Mouse (Mus musculus) cerebellum, adult 2 months (tissue): ENCODE results near the gene Adam17. TPM values are rescaled to one million over a fixed set of nuclear protein-coding genes. Genes with fewer than 3 reads are reported as not detected.

ENCODE experiments used
- DNase-seq, 2 experiments: peaks; one replicate each; pipeline ENCODE4 v3.0.0; 2021
- H3K27ac ChIP-seq: fragments of 200-500 bp; 2 replicates; pipeline ENCODE4 v1.5.1; 2012; ENCODE audit warnings: low read length, control low read depth, inconsistent platforms; ENCODE audit not compliant: insufficient read depth
- H3K27me3 ChIP-seq: fragments of 200-500 bp; 2 replicates; pipeline ENCODE4 v1.6.1; 2012; ENCODE audit warnings: inconsistent platforms, mild to moderate bottlenecking, low read length, moderate library complexity; ENCODE audit not compliant: control insufficient read depth, insufficient read depth
- H3K4me1 ChIP-seq: fragments of 200-500 bp; 2 replicates; pipeline ENCODE4 v1.6.1; 2011; ENCODE audit warnings: low read length; ENCODE audit not compliant: control insufficient read depth, insufficient read depth
- H3K4me3 ChIP-seq: fragments of 200-500 bp; replicated peaks from 2 replicates; pipeline ENCODE3; 2011; ENCODE audit warnings: mild to moderate bottlenecking, low read depth, low read length, control low read depth; ENCODE audit not compliant: insufficient read depth
- CTCF ChIP-seq: fragments of 200-500 bp; IDR thresholded peaks from 2 replicates; pipeline ENCODE4 v1.5.1; 2011; ENCODE audit warnings: low read depth, mild to moderate bottlenecking, control low read depth, low read length, moderate library complexity, borderline replicate concordance; ENCODE audit not compliant: insufficient read depth
- POLR2A ChIP-seq: fragments of 200-500 bp; IDR thresholded peaks from 2 replicates; pipeline ENCODE4 v1.6.1; 2011; ENCODE audit warnings: low read length, control low read depth, borderline replicate concordance; ENCODE audit not compliant: insufficient read depth
- WGBS: fragments of 180-500 bp; shearing (Covaris S2); methylation state at CpG from one replicate; pipeline ENCODE4 v1.1.7; 2018; 5-methylcytosine and 5-hydroxymethylcytosine counted together
- polyA plus RNA-seq: library from polyadenylated mRNA; depleted of rRNA; stranded (reverse); fragments of >200 nt; gene quantifications from 2 replicates; pipeline ENCODE4 v1.2.3, GENCODE M21; 2012

Adam17 gene
- polyA plus RNA-seq, 1 experiment: 19.0 TPM

- peak in 1 of 2 experiments; percentile 24 for DNase-seq
- WGBS: 21% methylated on average over 7 of the region's 7 CpGs
- peak overlapping the region; percentile 22 for H3K4me3 ChIP-seq
- H3K27ac ChIP-seq: no peak overlapping the region
- no peaks in the 10 kb centered on the region for H3K27me3 ChIP-seq
- no peaks in the 10 kb centered on the region for H3K4me1 ChIP-seq
- TF ChIP-seq POLR2A: no peak
- no peak for TF ChIP-seq CTCF
Measured at GRCm38 (mm10) chr12:21316869-21317265, 56.6 kb downstream of the Adam17 start.

- H3K4me3 ChIP-seq: peak within 1 kb of the TSS; percentile 71
- 2% methylated on average over 59 of the region's 59 CpGs for WGBS
- DNase-seq: peak; percentile 85 to 87
- TF ChIP-seq POLR2A: peak; percentile 82; the same call in 1 of the 2 replicates
- TF ChIP-seq CTCF: no peak
- H3K27me3 ChIP-seq: no peaks in the 10 kb centered on the region
- peak within 1 kb of the TSS; percentile 37 for H3K27ac ChIP-seq
- H3K4me1 ChIP-seq: no peaks in the 10 kb centered on the region
Measured at GRCm38 (mm10) chr12:21315923-21316868, 57.2 kb downstream of the Adam17 start, which contains the start of gene Iah1. TSS of gene Iah1 (plus strand) at chr12:21316389.

DNA sequence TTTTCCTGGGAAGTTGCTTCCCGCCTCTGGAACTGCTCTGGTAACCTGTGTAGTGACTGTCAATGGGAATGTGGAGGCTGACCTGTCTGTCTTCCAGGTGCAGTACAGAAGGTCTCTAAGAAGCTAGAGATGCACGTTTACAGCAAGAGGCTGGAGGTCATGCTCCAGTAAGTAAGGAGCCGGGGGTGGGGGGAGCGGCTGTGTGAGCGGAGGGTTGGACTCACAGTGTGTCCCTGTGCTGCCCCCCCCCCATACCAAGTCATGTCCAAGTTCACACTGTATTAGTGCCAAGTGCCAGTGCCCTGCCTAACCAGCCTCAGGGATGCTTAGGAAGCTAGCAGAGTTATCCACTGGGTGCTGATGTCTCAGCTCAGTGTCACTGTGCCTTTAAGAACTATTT is 61.2 kb downstream of the Adam17 start:
- DNase-seq: no peak
- TF ChIP-seq CTCF (no peak), POLR2A (no peak)
- no peak overlapping the region for H3K27ac ChIP-seq
- no peak overlapping the region for H3K4me3 ChIP-seq
- no peaks in the 10 kb centered on the region for H3K27me3 ChIP-seq
- WGBS: 81% methylated on average over 5 of the region's 5 CpGs
- H3K4me1 ChIP-seq: no peaks in the 10 kb centered on the region

DNA sequence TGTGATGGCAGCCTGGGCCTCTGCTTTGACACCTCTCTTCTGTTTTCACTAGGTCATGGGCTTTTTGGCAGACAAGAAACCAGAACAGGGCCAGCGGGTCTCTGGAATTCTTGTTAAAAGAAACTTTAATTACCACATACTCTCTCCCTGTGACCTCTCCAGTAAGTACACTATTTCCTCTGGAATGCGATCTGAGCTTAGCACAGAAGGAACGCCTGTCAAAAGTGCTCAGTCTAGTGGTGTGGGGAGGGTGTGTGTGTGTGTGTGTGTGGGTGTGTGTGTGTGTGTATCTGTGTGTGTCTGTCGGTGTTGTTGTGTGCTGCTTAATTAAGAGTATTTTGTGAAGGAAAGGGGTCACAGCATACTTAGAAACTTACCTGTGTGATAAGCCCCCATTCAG is 66.7 kb downstream of the Adam17 start:
- Histone ChIP-seq H3K4me3 (no peak overlapping the region), H3K27me3 (no peaks in the 10 kb centered on the region), H3K4me1 (no peaks in the 10 kb centered on the region), H3K27ac (no peak overlapping the region)
- 92% methylated on average over 4 of the region's 4 CpGs for whole genome bisulfite sequencing
- no peak for DNase-seq
- TF ChIP-seq CTCF (no peak), POLR2A (no peak)

DNA sequence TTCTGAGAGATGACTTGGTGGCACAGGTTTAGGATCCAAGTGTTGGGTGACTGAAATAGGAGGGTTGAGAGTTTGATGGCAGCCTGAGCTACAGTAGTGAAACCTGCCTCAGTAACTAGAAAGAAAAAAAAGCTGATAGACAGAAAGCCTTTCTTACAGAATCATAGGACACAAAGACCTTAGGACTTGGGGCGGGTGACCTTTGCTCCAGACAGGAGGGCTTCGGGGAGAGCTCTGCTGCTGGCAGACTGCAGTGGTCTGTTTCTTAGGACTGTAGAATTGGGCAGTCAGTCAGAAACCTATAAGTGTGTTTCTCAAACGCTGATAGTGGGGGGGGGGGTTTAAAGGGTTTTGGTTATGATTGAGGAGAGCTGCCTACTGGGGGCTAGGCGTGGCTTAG is 67.7 kb downstream of the Adam17 start:
- TF ChIP-seq POLR2A (no peak), CTCF (no peak)
- Histone ChIP-seq H3K4me1 (no peaks in the 10 kb centered on the region), H3K27me3 (no peaks in the 10 kb centered on the region), H3K27ac (no peak overlapping the region), H3K4me3 (no peak overlapping the region)
- WGBS: 90% methylated on average over 4 of the region's 4 CpGs
- no peak for DNase-seq

DNA sequence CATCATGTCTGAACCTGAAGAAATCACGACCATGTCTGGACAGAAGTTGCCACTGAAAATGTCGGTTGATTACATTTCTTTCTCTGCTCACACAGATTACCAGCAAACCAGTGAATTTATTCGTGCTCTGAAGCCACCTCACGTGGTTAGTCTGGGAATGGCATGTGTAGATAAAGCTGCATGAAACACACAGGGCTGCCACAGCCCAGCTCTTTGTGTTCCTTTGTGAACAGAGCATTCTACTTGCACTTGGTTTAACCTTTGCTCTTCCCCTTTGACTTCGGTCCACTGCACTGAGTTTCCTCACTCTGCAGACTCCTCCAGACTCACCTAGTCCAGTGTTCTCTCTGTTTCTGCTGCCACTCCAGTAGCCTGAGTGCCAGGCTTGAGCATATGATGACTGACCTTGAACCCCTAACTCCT is 71.1 kb downstream of the Adam17 start:
- Histone ChIP-seq H3K4me1 (no peaks in the 10 kb centered on the region), H3K27me3 (no peaks in the 10 kb centered on the region), H3K4me3 (no peak overlapping the region), H3K27ac (no peak overlapping the region)
- 88% methylated on average over 5 of the region's 5 CpGs for WGBS
- DNase-seq: no peak
- no peak for TF ChIP-seq POLR2A
- no peak for TF ChIP-seq CTCF

DNA sequence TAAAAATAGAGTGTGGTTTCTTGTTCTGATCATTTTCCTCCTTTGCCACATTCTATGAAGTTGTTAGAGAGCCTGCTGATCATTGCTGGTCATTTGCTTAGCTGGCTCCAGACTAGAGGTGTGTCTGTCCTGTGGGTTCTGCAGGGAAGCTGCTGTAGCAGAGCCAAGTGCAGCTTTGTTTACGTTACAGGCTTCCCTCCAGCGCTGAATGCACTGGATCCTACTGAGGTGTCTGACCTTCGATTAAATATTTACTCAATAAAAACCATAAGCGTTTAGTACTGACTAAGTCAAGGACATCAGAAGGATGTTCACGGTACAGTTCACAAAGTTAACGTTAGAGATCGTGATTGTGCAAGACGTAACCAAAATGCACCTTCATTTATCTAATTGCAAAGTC is 71.5 kb downstream of the Adam17 start:
- no peak for DNase-seq
- no peak overlapping the region for H3K27ac ChIP-seq
- no peak overlapping the region for H3K4me3 ChIP-seq
- 94% methylated on average over 8 of the region's 8 CpGs for WGBS
- H3K27me3 ChIP-seq: no peaks in the 10 kb centered on the region
- TF ChIP-seq POLR2A: no peak
- TF ChIP-seq CTCF: no peak
- H3K4me1 ChIP-seq: no peaks in the 10 kb centered on the region

- WGBS: 72% methylated on average over 7 of the region's 7 CpGs
- TF ChIP-seq CTCF: no peak
- no peak for TF ChIP-seq POLR2A
- DNase-seq: no peak
- Histone ChIP-seq H3K4me3 (no peak overlapping the region), H3K4me1 (no peaks in the 10 kb centered on the region), H3K27me3 (no peaks in the 10 kb centered on the region), H3K27ac (no peak overlapping the region)
Measured at GRCm38 (mm10) chr12:21301324-21301723, 72.1 kb downstream of the Adam17 start.
